Mouse (Mus musculus) cerebellum, adult 2 months (tissue): ENCODE results near the gene Wdr20. TPM values are rescaled to one million over a fixed set of nuclear protein-coding genes. Genes with fewer than 3 reads are reported as not detected.

Experiments
- DNase-seq, 2 experiments: peaks; one replicate each; pipeline ENCODE4 v3.0.0; 2021
- H3K27ac ChIP-seq: fragments of 200-500 bp; 2 replicates; pipeline ENCODE4 v1.5.1; 2012; ENCODE audit warnings: low read length, control low read depth, inconsistent platforms; ENCODE audit not compliant: insufficient read depth
- H3K27me3 ChIP-seq: fragments of 200-500 bp; 2 replicates; pipeline ENCODE4 v1.6.1; 2012; ENCODE audit warnings: inconsistent platforms, mild to moderate bottlenecking, low read length, moderate library complexity; ENCODE audit not compliant: control insufficient read depth, insufficient read depth
- H3K4me1 ChIP-seq: fragments of 200-500 bp; 2 replicates; pipeline ENCODE4 v1.6.1; 2011; ENCODE audit warnings: low read length; ENCODE audit not compliant: control insufficient read depth, insufficient read depth
- H3K4me3 ChIP-seq: fragments of 200-500 bp; replicated peaks from 2 replicates; pipeline ENCODE3; 2011; ENCODE audit warnings: mild to moderate bottlenecking, low read depth, low read length, control low read depth; ENCODE audit not compliant: insufficient read depth
- CTCF ChIP-seq: fragments of 200-500 bp; IDR thresholded peaks from 2 replicates; pipeline ENCODE4 v1.5.1; 2011; ENCODE audit warnings: low read depth, mild to moderate bottlenecking, control low read depth, low read length, moderate library complexity, borderline replicate concordance; ENCODE audit not compliant: insufficient read depth
- POLR2A ChIP-seq: fragments of 200-500 bp; IDR thresholded peaks from 2 replicates; pipeline ENCODE4 v1.6.1; 2011; ENCODE audit warnings: low read length, control low read depth, borderline replicate concordance; ENCODE audit not compliant: insufficient read depth
- WGBS: fragments of 180-500 bp; shearing (Covaris S2); methylation state at CpG from one replicate; pipeline ENCODE4 v1.1.7; 2018; 5-methylcytosine and 5-hydroxymethylcytosine counted together
- polyA plus RNA-seq: library from polyadenylated mRNA; depleted of rRNA; stranded (reverse); fragments of >200 nt; gene quantifications from 2 replicates; pipeline ENCODE4 v1.2.3, GENCODE M21; 2012

The Wdr20 gene
- polyA plus RNA-seq, 1 experiment: 34.9 TPM

DNA sequence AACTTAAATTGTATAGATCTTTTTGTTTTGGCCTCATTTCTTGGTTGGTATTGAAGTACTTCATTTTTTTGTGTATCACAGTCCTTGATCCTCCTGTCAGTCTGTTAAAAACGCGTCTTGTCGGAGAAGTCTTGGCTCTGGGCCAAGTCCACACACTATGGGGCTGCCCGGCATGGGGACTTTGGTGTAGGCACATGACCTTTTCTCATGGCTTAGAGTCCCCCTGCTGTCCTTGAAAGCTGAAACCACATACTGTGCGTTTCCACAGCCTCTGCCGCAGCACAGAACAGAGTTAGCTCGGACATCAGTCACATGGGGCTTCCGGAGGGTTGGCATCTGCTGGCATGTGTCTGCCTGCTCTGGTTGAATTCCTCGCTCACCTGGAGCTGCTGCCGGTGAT is 66.5 kb downstream of the Wdr20 start:
- Histone ChIP-seq H3K27me3 (no peaks in the 10 kb centered on the region), H3K27ac (no peak overlapping the region), H3K4me1 (peaks cover 30% of the 10 kb centered on the region), H3K4me3 (no peak overlapping the region)
- TF ChIP-seq CTCF: no peak
- TF ChIP-seq POLR2A: no peak
- peak; percentile 44 to 51 for DNase-seq
- 6% methylated on average over 10 of the region's 10 CpGs for WGBS

DNA sequence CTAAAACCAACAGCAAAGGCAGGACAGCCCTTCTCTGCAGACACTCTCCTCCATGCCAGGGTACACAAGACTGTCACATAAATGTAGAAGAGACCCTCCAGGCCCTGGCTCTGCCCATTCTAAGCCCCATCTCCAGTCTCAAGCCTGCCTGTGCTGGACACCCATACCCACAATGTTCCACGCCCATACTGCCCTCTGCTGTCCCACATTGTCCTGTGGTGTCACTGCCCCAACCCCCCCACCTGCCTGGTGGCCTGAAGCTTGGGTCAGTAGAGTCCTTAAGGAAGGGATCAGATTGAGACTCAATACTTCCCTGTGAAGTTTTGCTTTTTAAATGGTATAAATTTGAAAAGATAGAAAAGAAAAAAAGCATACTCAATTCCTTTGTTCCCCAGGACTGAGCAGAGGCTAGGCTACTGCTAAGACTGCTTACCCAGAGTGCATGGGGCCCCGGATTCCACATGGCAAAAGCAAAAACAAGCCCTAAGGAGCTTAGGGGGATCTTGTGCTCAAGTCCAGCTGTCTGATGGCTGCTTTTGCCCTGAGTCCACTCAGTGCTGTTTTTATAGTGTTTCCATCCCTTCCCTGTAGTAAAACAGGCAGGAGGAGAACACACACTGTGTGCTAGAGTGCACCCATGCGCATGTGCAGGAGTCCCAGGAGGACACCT is 68.7 kb downstream of the Wdr20 start:
- no peak for TF ChIP-seq POLR2A
- TF ChIP-seq CTCF: peak; percentile 64
- DNase-seq: peak; percentile 39 to 50

DNA sequence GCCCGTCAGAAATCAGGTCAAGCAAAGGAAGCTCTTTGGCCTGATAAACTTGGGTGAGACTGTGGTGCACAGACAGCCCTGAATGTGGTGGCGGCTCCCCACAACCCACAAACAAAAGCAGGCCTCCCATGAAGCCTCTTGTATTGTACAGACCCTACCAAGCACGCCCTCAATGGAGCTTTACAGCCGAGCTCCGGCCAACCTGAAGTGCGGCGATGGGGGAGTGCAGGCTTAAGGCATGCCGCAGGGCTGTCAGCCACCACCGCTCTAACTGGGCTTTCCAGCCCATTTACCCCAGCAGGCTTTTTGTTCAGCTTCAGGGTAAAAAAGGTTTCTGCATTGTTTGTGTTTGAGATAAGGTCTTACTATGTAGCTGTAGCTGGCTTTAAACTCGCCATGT is 70.7 kb downstream of the Wdr20 start:
- 37% methylated on average over 10 of the region's 10 CpGs for WGBS
- DNase-seq: no peak
- no peak for TF ChIP-seq CTCF
- TF ChIP-seq POLR2A: no peak
- Histone ChIP-seq H3K27ac (no peak overlapping the region; the same call in 1 of the 2 replicates), H3K4me1 (peaks cover 23% of the 10 kb centered on the region), H3K27me3 (no peaks in the 10 kb centered on the region), H3K4me3 (no peak overlapping the region)

More for the DNA sequence above, 68.7 kb downstream of the Wdr20 start:
- no peaks in the 10 kb centered on the region for H3K27me3 ChIP-seq
- H3K27ac ChIP-seq: no peak overlapping the region
- peaks cover 31% of the 10 kb centered on the region for H3K4me1 ChIP-seq
- 81% methylated on average over 3 of the region's 3 CpGs for WGBS
- no peak overlapping the region for H3K4me3 ChIP-seq

DNA sequence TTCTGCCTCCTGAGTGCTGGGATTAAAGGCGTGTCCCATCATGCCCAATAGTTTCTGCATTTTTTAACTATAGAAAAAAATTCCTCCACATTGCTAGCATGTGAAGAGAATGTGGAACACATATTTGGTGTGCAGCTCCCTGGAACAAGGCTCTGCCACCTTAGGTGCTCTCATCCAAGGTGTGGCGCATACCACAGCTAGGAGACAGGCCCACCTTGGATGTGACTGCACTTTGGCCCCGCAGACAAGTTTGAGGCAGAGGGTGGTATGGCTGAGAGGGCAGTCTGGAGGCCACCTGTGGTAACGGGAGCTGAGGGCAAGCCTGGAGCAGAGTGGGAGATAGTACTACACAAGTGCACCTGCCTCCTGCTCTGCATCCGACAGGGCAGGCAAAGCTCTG is 71.1 kb downstream of the Wdr20 start:
- TF ChIP-seq CTCF (no peak), POLR2A (no peak)
- Histone ChIP-seq H3K27me3 (no peaks in the 10 kb centered on the region), H3K27ac (no peak overlapping the region), H3K4me1 (peaks cover 23% of the 10 kb centered on the region), H3K4me3 (no peak overlapping the region)
- WGBS: 81% methylated on average over 5 of the region's 5 CpGs
- no peak for DNase-seq

GRCm38 (mm10) chr12:110813132-110813531 is 75.4 kb downstream of the Wdr20 start:
- no peak overlapping the region for H3K4me3 ChIP-seq
- 89% methylated on average over 9 of the region's 9 CpGs for WGBS
- TF ChIP-seq CTCF (no peak), POLR2A (no peak)

DNA sequence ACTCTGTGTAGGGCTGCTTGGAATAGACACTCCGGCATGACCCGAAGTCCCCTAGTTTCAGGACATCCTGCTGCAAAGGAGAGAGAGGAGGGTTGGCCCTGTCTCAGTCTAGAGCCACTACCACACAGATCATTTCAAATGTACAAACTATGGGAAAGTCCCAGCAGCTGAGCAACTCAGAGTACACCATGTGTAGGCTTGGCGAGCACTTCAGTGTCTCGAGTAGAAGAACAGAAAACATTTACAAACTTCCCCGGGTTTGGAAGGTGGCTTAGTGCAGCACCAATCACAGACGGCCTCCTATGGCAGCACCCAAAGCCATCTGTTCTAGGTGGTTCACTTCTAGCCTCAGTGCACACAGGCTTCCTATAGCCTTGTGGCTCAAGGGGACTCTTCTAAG is 75.9 kb downstream of the Wdr20 start:
- Histone ChIP-seq H3K27me3 (no peaks in the 10 kb centered on the region), H3K4me1 (peaks cover 7% of the 10 kb centered on the region), H3K27ac (no peak overlapping the region), H3K4me3 (no peak overlapping the region)
- WGBS: 94% methylated on average over 6 of the region's 6 CpGs
- no peak for TF ChIP-seq POLR2A
- no peak for TF ChIP-seq CTCF
- no peak for DNase-seq

More at GRCm38 (mm10) chr12:110813132-110813531, 75.4 kb downstream of the Wdr20 start:
- no peaks in the 10 kb centered on the region for H3K27me3 ChIP-seq
- no peak for DNase-seq
- no peak overlapping the region for H3K27ac ChIP-seq
- H3K4me1 ChIP-seq: peaks cover 10% of the 10 kb centered on the region

DNA sequence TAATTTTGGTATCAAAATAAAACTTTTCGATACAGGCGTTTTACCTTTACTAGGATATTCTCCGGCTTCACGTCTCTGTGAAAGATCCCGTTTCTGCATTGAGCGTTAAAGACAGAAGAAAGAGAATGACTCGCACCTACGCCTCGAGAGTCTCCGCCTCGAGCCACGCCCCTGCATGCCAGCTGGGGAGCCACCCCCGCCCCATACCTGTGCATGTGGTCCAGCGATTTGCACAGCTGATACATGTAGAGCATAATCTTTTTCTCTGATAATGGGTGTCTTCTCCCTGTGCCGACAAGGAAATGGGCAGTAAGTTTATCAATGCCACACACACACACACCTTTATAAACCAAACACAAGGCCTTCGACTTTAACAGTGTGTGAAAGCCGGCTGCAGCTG is 77.2 kb downstream of the Wdr20 start:
- Histone ChIP-seq H3K4me3 (no peak overlapping the region), H3K27me3 (no peaks in the 10 kb centered on the region), H3K27ac (no peak overlapping the region), H3K4me1 (no peaks in the 10 kb centered on the region)
- TF ChIP-seq POLR2A (no peak), CTCF (no peak)
- 83% methylated on average over 17 of the region's 17 CpGs for WGBS
- DNase-seq: no peak

- no peaks in the 10 kb centered on the region for H3K27me3 ChIP-seq
- no peak for DNase-seq
- WGBS: 91% methylated on average over 2 of the region's 2 CpGs
- H3K27ac ChIP-seq: no peak overlapping the region
- H3K4me1 ChIP-seq: no peaks in the 10 kb centered on the region
- no peak overlapping the region for H3K4me3 ChIP-seq
- TF ChIP-seq CTCF: no peak
- TF ChIP-seq POLR2A: no peak
Measured at GRCm38 (mm10) chr12:110816833-110817232, 79.1 kb downstream of the Wdr20 start.
